Mouse (Mus musculus) small intestine, adult 2 months (tissue): ENCODE results near the gene Mettl24. TPM values are rescaled to one million over a fixed set of nuclear protein-coding genes. Genes with fewer than 3 reads are reported as not detected.

Experiments
- H3K27ac ChIP-seq: fragments of 200-500 bp; 2 replicates; pipeline ENCODE4 v1.5.1; 2012; ENCODE audit warnings: low read depth, low read length, control low read depth, inconsistent platforms; ENCODE audit not compliant: insufficient read depth
- H3K27me3 ChIP-seq: fragments of 200-500 bp; 2 replicates; pipeline ENCODE4 v1.6.1; 2012; ENCODE audit warnings: mild to moderate bottlenecking, moderate library complexity, low read length, inconsistent platforms; ENCODE audit not compliant: control insufficient read depth, insufficient read depth
- H3K36me3 ChIP-seq: fragments of 200-500 bp; 2 replicates; pipeline ENCODE4 v1.6.1; 2012; ENCODE audit warnings: mild to moderate bottlenecking, low read length, control low read depth, inconsistent platforms; ENCODE audit not compliant: control insufficient read depth, insufficient read depth
- H3K4me1 ChIP-seq: fragments of 200-500 bp; 2 replicates; pipeline ENCODE4 v1.6.1; 2012; ENCODE audit warnings: low read length, inconsistent platforms, mixed read lengths; ENCODE audit not compliant: control insufficient read depth, insufficient read depth, insufficient read length
- H3K4me3 ChIP-seq: fragments of 200-500 bp; 2 replicates; pipeline ENCODE4 v1.5.1; 2012; ENCODE audit warnings: low read depth, mild to moderate bottlenecking, control low read depth, inconsistent platforms, low read length, moderate library complexity
- CTCF ChIP-seq: fragments of 200-500 bp; IDR thresholded peaks from 2 replicates; pipeline ENCODE4 v1.5.1; 2012; ENCODE audit warnings: low read depth, mild to moderate bottlenecking, control low read depth, inconsistent platforms, low read length, moderate library complexity, mixed read lengths; ENCODE audit not compliant: insufficient replicate concordance, insufficient read length; ENCODE audit errors: extremely low read depth
- POLR2A ChIP-seq: fragments of 200-500 bp; IDR thresholded peaks from 2 replicates; pipeline ENCODE4 v1.6.1; 2012; ENCODE audit warnings: low read depth, mild to moderate bottlenecking, control low read depth, inconsistent platforms, low read length, moderate library complexity
- WGBS: fragments of 180-500 bp; shearing (Covaris S2); methylation state at CpG from one replicate; pipeline ENCODE4 v1.1.7; 2018; 5-methylcytosine and 5-hydroxymethylcytosine counted together
- polyA plus RNA-seq: library from polyadenylated mRNA; depleted of rRNA; stranded (reverse); fragments of >200 nt; gene quantifications from 2 replicates; pipeline ENCODE4 v1.2.3, GENCODE M21; 2012

Mettl24 gene
- polyA plus RNA-seq, 1 experiment = 2.0 TPM

DNA sequence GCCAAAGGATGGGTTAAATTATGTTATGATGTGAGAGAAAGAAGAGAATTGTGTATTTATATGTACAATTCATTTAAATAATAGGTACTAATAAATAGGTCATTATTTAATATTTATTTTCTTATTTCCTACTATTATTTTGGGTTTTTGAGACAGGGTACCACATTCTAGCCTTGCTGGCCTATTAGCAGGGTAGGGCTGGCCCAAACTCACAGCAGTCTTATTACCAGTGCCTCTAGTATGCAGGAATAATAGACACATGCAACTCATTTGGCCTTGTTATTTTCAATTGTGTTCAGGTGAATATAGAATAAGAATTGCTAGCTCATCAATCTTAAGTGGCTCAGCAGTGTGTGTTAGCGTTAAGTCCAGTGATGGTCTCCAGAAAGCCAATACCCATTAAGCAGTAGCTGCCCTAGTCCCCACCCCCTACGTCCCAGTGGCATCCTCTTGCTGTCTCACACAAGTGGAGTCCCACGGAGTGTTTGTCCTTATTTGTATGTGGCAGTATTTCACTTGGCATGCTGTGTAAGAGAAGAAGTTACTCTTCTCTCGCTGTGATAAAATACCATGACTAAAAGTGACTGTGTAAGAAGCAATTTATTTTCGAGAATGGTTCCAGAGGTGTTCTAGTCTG is 80.1 kb downstream of the Mettl24 start:
- H3K27me3 ChIP-seq = no peaks in the 10 kb centered on the region
- WGBS = 85% methylated on average over 5 of the region's 5 CpGs

DNA sequence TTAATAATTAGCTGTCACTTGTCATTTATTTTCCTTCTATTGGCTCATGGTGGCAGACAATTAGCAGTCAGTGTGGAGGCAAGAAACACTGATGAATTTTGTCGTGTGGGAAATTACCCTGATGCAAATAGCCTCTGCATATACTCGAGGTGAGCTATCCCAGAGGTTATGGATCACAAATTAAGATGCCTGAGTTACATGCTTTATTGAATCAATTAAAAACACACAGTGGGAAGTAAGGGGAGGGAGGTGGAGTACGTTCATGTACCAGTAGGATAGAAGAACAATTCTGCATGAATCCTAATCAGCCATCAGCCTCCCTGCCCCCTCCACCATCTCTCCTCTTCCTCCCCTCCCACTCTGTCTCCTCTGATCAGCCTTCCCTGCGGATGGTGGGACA is 89.2 kb downstream of the Mettl24 start:
- Histone ChIP-seq H3K4me3 (no peak overlapping the region), H3K27me3 (no peaks in the 10 kb centered on the region), H3K36me3 (no peaks in the 10 kb centered on the region), H3K27ac (no peak overlapping the region), H3K4me1 (no peaks in the 10 kb centered on the region)
- 66% methylated on average over 4 of the region's 4 CpGs for WGBS
- TF ChIP-seq CTCF = no peak
- no peak for TF ChIP-seq POLR2A

More for the DNA sequence above, 80.1 kb downstream of the Mettl24 start:
- Histone ChIP-seq H3K36me3 (no peaks in the 10 kb centered on the region), H3K4me3 (no peak overlapping the region), H3K27ac (no peak overlapping the region), H3K4me1 (no peaks in the 10 kb centered on the region)
- TF ChIP-seq CTCF (no peak), POLR2A (no peak)

DNA sequence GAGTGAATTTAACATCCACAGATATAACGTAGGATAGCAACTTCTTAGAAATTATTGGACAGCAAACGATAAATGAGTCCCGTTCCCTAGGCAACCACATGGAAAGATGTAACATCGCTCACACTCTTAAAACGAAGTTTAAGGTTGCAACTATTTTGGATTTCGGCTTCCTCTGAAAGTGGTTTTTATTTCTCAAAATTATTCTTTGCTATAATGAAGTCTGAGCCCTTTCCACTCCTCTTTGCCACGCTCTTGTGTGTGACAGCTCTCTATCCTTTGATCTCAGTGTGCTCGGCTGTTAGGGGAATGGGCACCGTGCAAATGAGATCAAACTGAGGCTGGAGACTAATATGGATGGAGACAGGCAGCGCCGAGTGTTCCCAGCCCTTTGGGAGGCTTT is 92.1 kb downstream of the Mettl24 start:
- no peaks in the 10 kb centered on the region for H3K27me3 ChIP-seq
- no peak overlapping the region for H3K4me3 ChIP-seq
- no peaks in the 10 kb centered on the region for H3K4me1 ChIP-seq
- H3K27ac ChIP-seq = no peak overlapping the region
- TF ChIP-seq CTCF (no peak), POLR2A (no peak)
- WGBS = 83% methylated on average over 11 of the region's 11 CpGs
- no peaks in the 10 kb centered on the region for H3K36me3 ChIP-seq

DNA sequence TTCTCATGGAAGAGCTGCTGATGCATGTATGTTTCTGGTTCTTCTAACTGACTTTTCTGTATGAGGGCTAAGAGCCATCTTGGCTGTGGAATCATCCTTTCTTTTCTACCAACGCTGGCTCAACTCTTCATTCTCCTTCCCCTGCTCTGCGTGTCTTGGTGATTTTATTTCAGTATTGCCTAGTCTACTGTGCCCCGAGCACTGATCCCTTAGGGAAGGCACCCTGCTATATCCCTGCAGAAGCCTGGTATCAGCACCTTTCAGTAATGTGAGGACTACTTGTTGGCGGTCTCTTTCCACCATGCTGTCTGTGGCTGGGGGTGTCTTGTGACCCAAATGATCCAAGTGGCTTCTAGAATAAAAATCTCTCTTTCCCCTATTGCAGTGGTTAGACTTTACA is 92.6 kb downstream of the Mettl24 start:
- WGBS = 94% methylated on average over 4 of the region's 4 CpGs
- Histone ChIP-seq H3K36me3 (no peaks in the 10 kb centered on the region), H3K4me1 (no peaks in the 10 kb centered on the region), H3K4me3 (no peak overlapping the region), H3K27me3 (no peaks in the 10 kb centered on the region), H3K27ac (no peak overlapping the region)
- no peak for TF ChIP-seq POLR2A
- no peak for TF ChIP-seq CTCF

DNA sequence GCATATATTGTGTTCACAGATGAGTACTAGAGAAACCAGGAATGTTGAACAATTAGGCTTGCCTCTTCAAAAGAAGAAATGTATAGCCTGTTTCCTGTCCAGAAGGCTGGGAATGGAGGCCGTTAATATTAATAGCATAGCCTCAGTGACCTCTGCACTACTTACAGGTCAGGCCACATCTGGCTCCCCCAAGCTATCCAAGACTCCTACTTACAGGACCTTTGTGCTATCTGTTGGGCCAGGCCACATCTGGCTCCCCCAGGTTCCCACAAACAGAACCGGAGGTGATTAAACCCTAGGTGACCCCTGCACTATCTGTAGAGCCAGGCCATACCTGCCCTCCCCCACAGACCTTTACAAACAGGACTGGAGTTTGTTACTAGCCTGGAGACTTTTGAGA is 94.1 kb downstream of the Mettl24 start:
- no peaks in the 10 kb centered on the region for H3K4me1 ChIP-seq
- WGBS = 45% methylated on average over 2 of the region's 2 CpGs
- no peaks in the 10 kb centered on the region for H3K27me3 ChIP-seq
- H3K27ac ChIP-seq = no peak overlapping the region
- H3K36me3 ChIP-seq = no peaks in the 10 kb centered on the region
- no peak overlapping the region for H3K4me3 ChIP-seq
- TF ChIP-seq POLR2A (no peak), CTCF (no peak)

DNA sequence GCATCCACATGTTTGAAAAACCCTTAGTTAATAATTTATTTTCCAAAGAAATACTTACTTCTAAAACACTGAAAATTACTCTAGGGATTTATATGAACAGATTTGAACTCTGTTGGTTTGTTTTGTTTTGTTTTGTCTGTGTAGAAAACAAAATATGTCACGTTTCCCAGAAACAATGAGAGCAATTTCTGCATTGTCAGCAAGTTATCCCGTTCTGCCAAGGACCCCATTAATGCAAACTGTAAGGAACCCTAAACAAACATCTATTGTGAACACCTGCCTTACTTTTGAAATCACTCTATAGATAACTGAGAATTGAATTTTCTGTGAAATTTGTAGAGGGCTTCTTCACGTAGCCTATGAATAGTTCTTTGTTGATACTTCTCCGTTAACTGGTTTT is 95.4 kb downstream of the Mettl24 start:
- H3K4me1 ChIP-seq = no peaks in the 10 kb centered on the region
- TF ChIP-seq POLR2A (no peak), CTCF (no peak)
- H3K4me3 ChIP-seq = no peak overlapping the region
- H3K27me3 ChIP-seq = no peaks in the 10 kb centered on the region
- WGBS = 72% methylated on average over 4 of the region's 4 CpGs
- H3K36me3 ChIP-seq = no peaks in the 10 kb centered on the region
- H3K27ac ChIP-seq = no peak overlapping the region

DNA sequence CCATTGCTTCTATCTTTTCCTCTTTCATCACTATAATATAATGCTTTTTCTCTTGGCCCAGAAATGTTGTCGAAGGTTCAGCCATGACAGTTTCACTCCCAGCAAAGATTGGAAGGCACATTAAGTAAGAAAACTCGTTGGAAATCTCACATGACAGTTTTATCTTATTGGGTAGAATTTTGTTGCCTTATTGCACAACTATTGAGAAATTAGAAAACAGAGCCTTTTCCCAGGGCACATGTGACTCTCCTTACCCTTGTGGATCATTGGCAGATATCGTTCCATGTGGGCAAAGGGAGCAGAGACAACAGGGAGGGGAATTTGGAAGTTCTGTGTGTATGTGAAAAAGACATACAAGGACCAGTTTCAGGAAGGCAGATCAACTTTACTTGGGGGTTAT is 107.3 kb downstream of the Mettl24 start:
- no peaks in the 10 kb centered on the region for H3K27me3 ChIP-seq
- WGBS = 70% methylated on average over 3 of the region's 3 CpGs
- TF ChIP-seq POLR2A (no peak), CTCF (no peak)

More for the DNA sequence above, 107.3 kb downstream of the Mettl24 start:
- H3K36me3 ChIP-seq = no peaks in the 10 kb centered on the region
- H3K4me1 ChIP-seq = no peaks in the 10 kb centered on the region
- no peak overlapping the region for H3K27ac ChIP-seq
- H3K4me3 ChIP-seq = no peak overlapping the region
